31 mouse cellular contexts compared by ENCODE assay signal in genomic region chr2:130733444-130733843, GRCm38 (mm10). TPM values are rescaled to one million over a fixed set of nuclear protein-coding genes. Genes with fewer than 3 reads are reported as not detected.
DNase-seq lines count a peak whose midpoint lies in the region; ATAC-seq and TF ChIP-seq lines count a peak whose summit lies in the region.
"Had no signal": no experiment of that assay in that cellular context is flagged by ENCODE, and none has a peak within 500 bp of the region (broad histone marks: within the 10 kb centered on the region; RNA-seq: fewer than 3 reads in every experiment).

No protein-coding gene starts in this region.

- H3K4me2 ChIP-seq in CH12.LX (ENCODE audit: insufficient read depth, low read depth, poor library complexity, severe bottlenecking): peak overlapping the region; percentile 71; the same call in 1 of the 2 replicates
- H3K4me2 ChIP-seq in midbrain, embryonic 13.5 days (replicated peaks): no peak overlapping the region
- H3K4me2 ChIP-seq: embryonic facial prominence, embryonic 13.5 days; forebrain, embryonic 12.5 days; forebrain, embryonic 15.5 days; heart, embryonic 12.5 days; heart, embryonic 15.5 days; hindbrain, embryonic 13.5 days had no signal

- DNase-seq in layer of hippocampus, adult 2 months (ENCODE audit: low spot score in 2 of 2): no peak
- no peak for DNase-seq in layer of hippocampus, adult 9-10 months (ENCODE audit: low spot score)
- peak; percentile 60 for DNase-seq in CD4-positive helper T cell, adult 2 months (ENCODE audit: low read depth, low spot score)
- DNase-seq in CH12.LX (ENCODE audit: extremely low read depth): no peak
- no peak for DNase-seq in layer of hippocampus, postnatal 36 days
- DNase-seq in liver: no peak
- DNase-seq: adrenal gland, adult 2 months; adrenal gland, postnatal 14 days; cerebellum, adult 11-12 months; cerebellum, adult 8-10 months; cerebellum, postnatal 10 days; cerebellum, postnatal 36 days; embryo, embryonic 11 days; gastrocnemius, postnatal 25 days; heart, adult 18-20 months; heart, postnatal 10 days; heart, postnatal 36 days had no signal

- no peak for TF ChIP-seq POLR2A in CH12.LX (IDR thresholded peaks at IDR 0.05; ENCODE audit: low read depth, low read length)

- no peak for TF ChIP-seq CTCF in layer of hippocampus, adult 2 months (conservative IDR thresholded peaks at IDR 0.05)
- no peak for TF ChIP-seq CTCF in CH12.LX (conservative IDR thresholded peaks at IDR 0.05 in 1 of 2, IDR thresholded peaks at IDR 0.05 in 1 of 2; ENCODE audit: low read depth in 2 of 2, low read length in 2 of 2)

- peaks cover 3% of the 10 kb centered on the region for H3K9me3 ChIP-seq in CH12.LX (replicated peaks; ENCODE audit: low read length)
- peaks cover 3% of the 10 kb centered on the region; the same call in 1 of the 2 replicates for H3K9me3 ChIP-seq in midbrain, embryonic 13.5 days
- H3K9me3 ChIP-seq: embryonic facial prominence, embryonic 10.5 days; embryonic facial prominence, embryonic 13.5 days; forebrain, embryonic 12.5 days; forebrain, embryonic 15.5 days; G1E; heart, embryonic 12.5 days; heart, embryonic 15.5 days; hindbrain, embryonic 10.5 days; hindbrain, embryonic 13.5 days had no signal

- TF ChIP-seq EP300 in CH12.LX (IDR thresholded peaks at IDR 0.05; ENCODE audit: low read length): no peak

- dilution Hi-C loops in CH12.LX (cut with MboI; ENCODE audit: extremely low pct_ligation_motif_present, extremely low pct_unique_long_range_greater_than_20kb, low sequenced_read_pairs): no loop called here

- WGBS in midbrain, embryonic 13.5 days: 96% methylated on average over 2 of the region's 3 CpGs

- peaks cover 0 to 6% of the 10 kb centered on the region in 2 experiments; a peak in 1 of 4 replicates for H3K4me1 ChIP-seq in CH12.LX (ENCODE audit: control insufficient read depth in 1 of 2, insufficient read depth in 2 of 2)
- H3K4me1 ChIP-seq in midbrain, embryonic 13.5 days (replicated peaks): no peaks in the 10 kb centered on the region
- H3K4me1 ChIP-seq: embryonic facial prominence, embryonic 10.5 days; embryonic facial prominence, embryonic 13.5 days; forebrain, embryonic 12.5 days; forebrain, embryonic 15.5 days; heart, embryonic 12.5 days; heart, embryonic 15.5 days; hindbrain, embryonic 10.5 days; hindbrain, embryonic 13.5 days had no signal

- H3K36me3 ChIP-seq in CH12.LX (replicated peaks in 1 of 2; ENCODE audit: control insufficient read depth in 1 of 2, insufficient read depth in 1 of 2, low read length in 1 of 2): peaks cover 3 to 19% of the 10 kb centered on the region in 2 experiments
- peaks cover 97% of the 10 kb centered on the region for H3K36me3 ChIP-seq in midbrain, embryonic 13.5 days

- no peaks in the 10 kb centered on the region for H3K27me3 ChIP-seq in CH12.LX (replicated peaks)
- no peaks in the 10 kb centered on the region for H3K27me3 ChIP-seq in midbrain, embryonic 13.5 days
- H3K27me3 ChIP-seq: embryonic facial prominence, embryonic 13.5 days; forebrain, embryonic 12.5 days; forebrain, embryonic 15.5 days; heart, embryonic 12.5 days; heart, embryonic 15.5 days; hindbrain, embryonic 13.5 days; Patski had no signal

- no peaks in the 10 kb centered on the region for H3K79me2 ChIP-seq in CH12.LX (replicated peaks; ENCODE audit: control insufficient read depth, extremely low read depth, insufficient read depth, poor library complexity, severe bottlenecking)

- ATAC-seq in inflammation-experienced regulatory T-cells, adult 6 months: peak; percentile 78
- no peak for ATAC-seq in midbrain, embryonic 13.5 days
- ATAC-seq: forebrain, embryonic 15.5 days; hindbrain, embryonic 16.5 days; Patski had no signal

- H3K27ac ChIP-seq in layer of hippocampus, adult 2 months: 0 out of 2 replicates have a peak overlapping the region, but pooled peaks have one; percentile 23
- H3K27ac ChIP-seq in CH12.LX (ENCODE audit: insufficient read depth, low read depth): no peak overlapping the region
- H3K27ac ChIP-seq in midbrain, embryonic 13.5 days: no peak overlapping the region
- H3K27ac ChIP-seq: embryonic facial prominence, embryonic 10.5 days; embryonic facial prominence, embryonic 13.5 days; forebrain, embryonic 12.5 days; forebrain, embryonic 15.5 days; heart, embryonic 15.5 days; hindbrain, embryonic 10.5 days; hindbrain, embryonic 13.5 days had no signal

- no peak for TF ChIP-seq RAD21 in CH12.LX (IDR thresholded peaks at IDR 0.05; ENCODE audit: low read depth, low read length)

- in situ Hi-C loops in CH12.LX (cut with MboI; ENCODE audit: low pct_ligation_motif_present, low pct_unique_long_range_greater_than_20kb, low sequenced_read_pairs): no loop called here

- H3K4me3 ChIP-seq in layer of hippocampus, adult 2 months: no peak overlapping the region
- H3K4me3 ChIP-seq in CH12.LX (replicated peaks in 1 of 3; ENCODE audit: low read depth in 2 of 3, low read length in 2 of 3, poor library complexity in 1 of 3): no peak overlapping the region
- H3K4me3 ChIP-seq in midbrain, embryonic 13.5 days (replicated peaks): no peak overlapping the region
- H3K4me3 ChIP-seq: embryonic facial prominence, embryonic 10.5 days; embryonic facial prominence, embryonic 13.5 days; erythroblast, embryonic 14.5 days; forebrain, embryonic 12.5 days; forebrain, embryonic 15.5 days; heart, embryonic 12.5 days; heart, embryonic 15.5 days; hindbrain, embryonic 10.5 days; hindbrain, embryonic 13.5 days had no signal

- peak overlapping the region; percentile 49; the same call in 1 of the 2 replicates for H3K9ac ChIP-seq in CH12.LX (ENCODE audit: insufficient read depth, low read depth)
- no peak overlapping the region for H3K9ac ChIP-seq in midbrain, embryonic 13.5 days (replicated peaks)
- H3K9ac ChIP-seq: embryonic facial prominence, embryonic 13.5 days; forebrain, embryonic 12.5 days; forebrain, embryonic 15.5 days; heart, embryonic 12.5 days; heart, embryonic 15.5 days; hindbrain, embryonic 13.5 days had no signal

TF ChIP-seq in CH12.LX, 34 proteins besides CTCF, POLR2A, EP300 and RAD21:
- no peak for TF ChIP-seq SMC3 (IDR thresholded peaks at IDR 0.05; ENCODE audit: low read depth, low read length)
- TF ChIP-seq USF1 (IDR thresholded peaks at IDR 0.05; ENCODE audit: low read depth, low read length): no peak
- no peak for TF ChIP-seq MAZ (IDR thresholded peaks at IDR 0.05; ENCODE audit: low read depth, low read length)
- no peak for TF ChIP-seq MAFK (IDR thresholded peaks at IDR 0.05; ENCODE audit: insufficient replicate concordance, low read length)
- no peak for TF ChIP-seq MXI1 (IDR thresholded peaks at IDR 0.05; ENCODE audit: low read depth, low read length)
- TF ChIP-seq RCOR1 (conservative IDR thresholded peaks at IDR 0.05; ENCODE audit: low read depth, low read length): no peak
- TF ChIP-seq GABPA (IDR thresholded peaks at IDR 0.05; ENCODE audit: insufficient replicate concordance, low read depth, low read length): no peak
- no peak for TF ChIP-seq ZMIZ1 (IDR thresholded peaks at IDR 0.05; ENCODE audit: low read depth, low read length)
- TF ChIP-seq NRF1 (IDR thresholded peaks at IDR 0.05; ENCODE audit: low read depth, low read length): no peak
- TF ChIP-seq BHLHE40 (IDR thresholded peaks at IDR 0.05; ENCODE audit: low read depth, low read length): no peak
- no peak for TF ChIP-seq ELF1 (IDR thresholded peaks at IDR 0.05; ENCODE audit: low read depth, low read length)
- no peak for TF ChIP-seq MAX (IDR thresholded peaks at IDR 0.05; ENCODE audit: low read length)
- no peak for TF ChIP-seq KAT2A (IDR thresholded peaks at IDR 0.05; ENCODE audit: insufficient replicate concordance, low read length)

RNA-seq across cellular contexts. Expression of gene Slc4a11, which starts 36.1 kb away (rescaled TPM):
- total RNA-seq in layer of hippocampus, adult 2 months (2021): under 1 TPM; 0.61 to 0.66 TPM
- total RNA-seq in CH12.LX (2012; rRNA removed): 0.21 and 0.42 TPM in 2 replicates
- total RNA-seq in CH12.LX (2014; rRNA removed): 0.27 TPM in 1 of 2 replicates, not detected in the other
- 0.19 and 0.30 TPM in 2 replicates for polyA plus RNA-seq in CH12.LX (2012; ENCODE audit: insufficient read length, low read depth)
- under 1 TPM in 1 of 3 experiments, not detected in 2; 0.29 TPM for polyA plus RNA-seq in inflammation-experienced regulatory T-cells, adult 6 months (2017; shearing (Covaris generic))
- total RNA-seq in layer of hippocampus, postnatal 36 days (2021): under 1 TPM; 0.56 to 0.85 TPM
- polyA plus RNA-seq in midbrain, embryonic 13.5 days (2015; fragmentation: Nextera tagmentation; extraction: Ambion mirVana): 0.46 and 0.61 TPM in 2 replicates
- polyA plus RNA-seq: erythroblast, embryonic 14.5 days had no signal
